Mouse (Mus musculus) lung, adult 2 months (tissue): Measurements from ENCODE around the gene Sntb2. TPM values are rescaled to one million over a fixed set of nuclear protein-coding genes. Genes with fewer than 3 reads are reported as not detected.

Experiments used
- DNase-seq: peaks from one replicate; pipeline ENCODE4 v3.0.0; 2022
- H3K4me1 ChIP-seq: fragments of 200-500 bp; 2 replicates; pipeline ENCODE4 v1.6.1; 2011; ENCODE audit warnings: low read length; ENCODE audit not compliant: control insufficient read depth, insufficient read depth
- H3K4me3 ChIP-seq: fragments of 200-500 bp; replicated peaks from 2 replicates; pipeline ENCODE3; 2011; ENCODE audit warnings: low read depth, mild to moderate bottlenecking, control low read depth, low read length; ENCODE audit errors: extremely low read depth
- CTCF ChIP-seq: fragments of 200-500 bp; IDR thresholded peaks from 2 replicates; pipeline ENCODE4 v1.5.1; 2011; ENCODE audit warnings: mild to moderate bottlenecking, low read length, control low read depth; ENCODE audit not compliant: insufficient read depth
- POLR2A ChIP-seq: fragments of 200-500 bp; IDR thresholded peaks from 2 replicates; pipeline ENCODE4 v1.6.1; 2011; ENCODE audit warnings: low read depth, mild to moderate bottlenecking, control low read depth, low read length, borderline replicate concordance; ENCODE audit errors: extremely low read depth
- WGBS: fragments of 180-500 bp; shearing (Covaris S2); methylation state at CpG from one replicate; pipeline ENCODE4 v1.1.7; 2018; 5-methylcytosine and 5-hydroxymethylcytosine counted together
- polyA plus RNA-seq: library from polyadenylated mRNA; depleted of rRNA; stranded (reverse); fragments of >200 nt; gene quantifications from 2 replicates; pipeline ENCODE4 v1.2.3, GENCODE M21; 2012

The Sntb2 gene
- polyA plus RNA-seq, 1 experiment = 12.1 TPM

GRCm38 (mm10) chr8:106943874-106944418 lies 8.4 kb downstream of the Sntb2 start:
- Histone ChIP-seq H3K4me3 (no peak overlapping the region), H3K4me1 (peaks cover 13% of the 10 kb centered on the region)
- DNase-seq = no peak
- TF ChIP-seq POLR2A (no peak), CTCF (no peak)
- WGBS = 65% methylated on average over 3 of the region's 3 CpGs

GRCm38 (mm10) chr8:106944756-106945155 lies 9.2 kb downstream of the Sntb2 start:
- no peak overlapping the region for H3K4me3 ChIP-seq
- peaks cover 10% of the 10 kb centered on the region for H3K4me1 ChIP-seq
- TF ChIP-seq CTCF (no peak), POLR2A (no peak)
- WGBS = 34% methylated on average over 3 of the region's 3 CpGs
- no peak for DNase-seq

- TF ChIP-seq CTCF = no peak
- no peak for TF ChIP-seq POLR2A
- WGBS = 77% methylated on average over 3 of the region's 3 CpGs
- no peak overlapping the region for H3K4me3 ChIP-seq
- no peak for DNase-seq
- H3K4me1 ChIP-seq = peaks cover 13% of the 10 kb centered on the region
Measured at GRCm38 (mm10) chr8:106948678-106949243, 13.2 kb downstream of the Sntb2 start.

- H3K4me1 ChIP-seq = peaks cover 5% of the 10 kb centered on the region
- DNase-seq = no peak
- H3K4me3 ChIP-seq = no peak overlapping the region
- TF ChIP-seq CTCF = no peak
- TF ChIP-seq POLR2A = no peak
- WGBS = 68% methylated on average over 4 of the region's 4 CpGs
Measured at GRCm38 (mm10) chr8:106951707-106952106, 16.2 kb downstream of the Sntb2 start.

- Histone ChIP-seq H3K4me1 (peaks cover 5% of the 10 kb centered on the region), H3K4me3 (no peak overlapping the region)
- no peak for DNase-seq
- 43% methylated on average over 4 of the region's 4 CpGs for WGBS
- TF ChIP-seq POLR2A (no peak), CTCF (no peak)
Measured at GRCm38 (mm10) chr8:106953571-106953970, 18.0 kb downstream of the Sntb2 start.

GRCm38 (mm10) chr8:106957086-106957485 lies 21.5 kb downstream of the Sntb2 start:
- H3K4me3 ChIP-seq = no peak overlapping the region
- 74% methylated on average over 3 of the region's 3 CpGs for WGBS
- peaks cover 8% of the 10 kb centered on the region for H3K4me1 ChIP-seq
- no peak for DNase-seq
- no peak for TF ChIP-seq POLR2A
- no peak for TF ChIP-seq CTCF

- TF ChIP-seq CTCF = no peak
- TF ChIP-seq POLR2A = no peak
- peaks cover 10% of the 10 kb centered on the region for H3K4me1 ChIP-seq
- 72% methylated on average over 3 of the region's 3 CpGs for WGBS
- DNase-seq = no peak
- no peak overlapping the region for H3K4me3 ChIP-seq
Measured at GRCm38 (mm10) chr8:106958212-106958611, 22.7 kb downstream of the Sntb2 start.

- Histone ChIP-seq H3K4me1 (peaks cover 4% of the 10 kb centered on the region), H3K4me3 (no peak overlapping the region)
- TF ChIP-seq POLR2A = no peak
- TF ChIP-seq CTCF = no peak
- DNase-seq = no peak
- WGBS = 70% methylated on average over 2 of the region's 2 CpGs
Measured at GRCm38 (mm10) chr8:106959626-106960025, 24.1 kb downstream of the Sntb2 start.

- no peak for TF ChIP-seq CTCF
- TF ChIP-seq POLR2A = no peak
- 51% methylated on average over 3 of the region's 3 CpGs for WGBS
- no peak overlapping the region for H3K4me3 ChIP-seq
- H3K4me1 ChIP-seq = peaks cover 4% of the 10 kb centered on the region
- DNase-seq = no peak
Measured at GRCm38 (mm10) chr8:106962322-106962721, 26.8 kb downstream of the Sntb2 start.

GRCm38 (mm10) chr8:106963365-106963764 lies 27.8 kb downstream of the Sntb2 start:
- peaks cover 4% of the 10 kb centered on the region for H3K4me1 ChIP-seq
- no peak overlapping the region for H3K4me3 ChIP-seq
- WGBS = 65% methylated on average over 6 of the region's 6 CpGs
- TF ChIP-seq CTCF (no peak), POLR2A (no peak)
- DNase-seq = no peak

GRCm38 (mm10) chr8:106964573-106964972 lies 29.0 kb downstream of the Sntb2 start:
- H3K4me1 ChIP-seq = peaks cover 4% of the 10 kb centered on the region
- no peak overlapping the region for H3K4me3 ChIP-seq
- 62% methylated on average over 4 of the region's 4 CpGs for WGBS
- TF ChIP-seq CTCF (no peak), POLR2A (no peak)
- DNase-seq = no peak
